Mouse (Mus musculus) kidney, adult 2 months (tissue): ENCODE measurements around the gene Ppp1r32. TPM values are rescaled to one million over a fixed set of nuclear protein-coding genes. Genes with fewer than 3 reads are reported as not detected.

Experiments used
- DNase-seq: peaks from one replicate; pipeline ENCODE4 v3.0.0; 2021
- H3K27ac ChIP-seq: fragments of 200-500 bp; 2 replicates; pipeline ENCODE4 v1.5.1; 2012; ENCODE audit warnings: low read depth, low read length, control low read depth, inconsistent platforms; ENCODE audit not compliant: insufficient read depth
- H3K27me3 ChIP-seq: fragments of 200-500 bp; replicated peaks from 2 replicates; pipeline ENCODE4 v1.6.1; 2012; ENCODE audit warnings: mild to moderate bottlenecking, moderate library complexity, low read length, inconsistent platforms; ENCODE audit not compliant: control insufficient read depth, insufficient read depth
- H3K36me3 ChIP-seq: fragments of 200-500 bp; 2 replicates; pipeline ENCODE4 v1.6.1; 2012; ENCODE audit warnings: mild to moderate bottlenecking, moderate library complexity, low read length, inconsistent platforms; ENCODE audit not compliant: control insufficient read depth, insufficient read depth
- H3K4me1 ChIP-seq: fragments of 200-500 bp; 2 replicates; pipeline ENCODE4 v1.6.1; 2011; ENCODE audit warnings: low read length; ENCODE audit not compliant: control insufficient read depth, insufficient read depth
- H3K4me3 ChIP-seq: fragments of 200-500 bp; 2 replicates; pipeline ENCODE4 v1.5.1; 2011; ENCODE audit warnings: mild to moderate bottlenecking, low read depth, low read length, control low read depth; ENCODE audit not compliant: insufficient read depth
- CTCF ChIP-seq: fragments of 200-500 bp; conservative IDR thresholded peaks from 2 replicates; pipeline ENCODE4 v1.5.1; 2011; ENCODE audit warnings: low read depth, mild to moderate bottlenecking, control low read depth, low read length, moderate library complexity, mixed read lengths; ENCODE audit not compliant: insufficient read depth, insufficient read length
- POLR2A ChIP-seq: fragments of 200-500 bp; IDR thresholded peaks from one replicate; pipeline ENCODE4 v1.6.1; 2011; ENCODE audit warnings: low read depth, low read length, control low read depth
- WGBS: fragments of 180-500 bp; shearing (Covaris S2); methylation state at CpG from one replicate; pipeline ENCODE4 v1.1.7; 2018; 5-methylcytosine and 5-hydroxymethylcytosine counted together
- polyA plus RNA-seq: library from polyadenylated mRNA; depleted of rRNA; stranded (reverse); fragments of >200 nt; gene quantifications from 2 replicates; pipeline ENCODE4 v1.2.3, GENCODE M21; 2012

Gene Ppp1r32
- polyA plus RNA-seq, 1 experiment = 0.66 TPM

GRCm38 (mm10) chr19:10433879-10434540 lies 48.7 kb downstream of the Ppp1r32 start:
- Histone ChIP-seq H3K36me3 (no peaks in the 10 kb centered on the region), H3K4me3 (no peak overlapping the region), H3K4me1 (no peaks in the 10 kb centered on the region), H3K27ac (no peak overlapping the region), H3K27me3 (no peaks in the 10 kb centered on the region)
- WGBS = 72% methylated on average over 9 of the region's 9 CpGs
- TF ChIP-seq POLR2A (no peak), CTCF (no peak)
- DNase-seq = no peak

- Histone ChIP-seq H3K36me3 (no peaks in the 10 kb centered on the region), H3K27me3 (no peaks in the 10 kb centered on the region), H3K27ac (no peak overlapping the region), H3K4me1 (no peaks in the 10 kb centered on the region), H3K4me3 (no peak overlapping the region)
- TF ChIP-seq POLR2A (no peak), CTCF (no peak)
- WGBS = 78% methylated on average over 7 of the region's 7 CpGs
- no peak for DNase-seq
Observed at GRCm38 (mm10) chr19:10433225-10433624, 49.5 kb downstream of the Ppp1r32 start.

- H3K27ac ChIP-seq = no peak overlapping the region
- no peak for DNase-seq
- no peaks in the 10 kb centered on the region for H3K36me3 ChIP-seq
Observed at GRCm38 (mm10) chr19:10431841-10432240, 50.9 kb downstream of the Ppp1r32 start.

GRCm38 (mm10) chr19:10431410-10431809 lies 51.3 kb downstream of the Ppp1r32 start:
- TF ChIP-seq CTCF (no peak), POLR2A (no peak)
- no peak overlapping the region for H3K4me3 ChIP-seq
- no peaks in the 10 kb centered on the region for H3K4me1 ChIP-seq
- no peaks in the 10 kb centered on the region for H3K36me3 ChIP-seq
- WGBS = 56% methylated on average over 3 of the region's 3 CpGs
- DNase-seq = no peak
- H3K27me3 ChIP-seq = no peaks in the 10 kb centered on the region
- H3K27ac ChIP-seq = no peak overlapping the region

More at GRCm38 (mm10) chr19:10431841-10432240, 50.9 kb downstream of the Ppp1r32 start:
- no peak overlapping the region for H3K4me3 ChIP-seq
- no peaks in the 10 kb centered on the region for H3K4me1 ChIP-seq
- TF ChIP-seq CTCF = no peak
- TF ChIP-seq POLR2A = no peak
- 81% methylated on average over 4 of the region's 4 CpGs for WGBS
- no peaks in the 10 kb centered on the region for H3K27me3 ChIP-seq

- 76% methylated on average over 8 of the region's 8 CpGs for WGBS
- Histone ChIP-seq H3K27ac (no peak overlapping the region), H3K36me3 (no peaks in the 10 kb centered on the region), H3K4me1 (no peaks in the 10 kb centered on the region), H3K27me3 (no peaks in the 10 kb centered on the region; the same call in 1 of the 2 replicates), H3K4me3 (no peak overlapping the region)
- TF ChIP-seq CTCF (no peak), POLR2A (no peak)
- DNase-seq = no peak
Observed at GRCm38 (mm10) chr19:10429371-10429770, 53.4 kb downstream of the Ppp1r32 start.

GRCm38 (mm10) chr19:10427431-10427830 lies 55.3 kb downstream of the Ppp1r32 start:
- no peak overlapping the region for H3K27ac ChIP-seq
- DNase-seq = peak; percentile 17
- no peaks in the 10 kb centered on the region; the same call in 1 of the 2 replicates for H3K27me3 ChIP-seq
- H3K36me3 ChIP-seq = no peaks in the 10 kb centered on the region
- WGBS = 71% methylated on average over 9 of the region's 9 CpGs
- TF ChIP-seq POLR2A = no peak
- no peak overlapping the region for H3K4me3 ChIP-seq
- H3K4me1 ChIP-seq = no peaks in the 10 kb centered on the region

- Histone ChIP-seq H3K27me3 (no peaks in the 10 kb centered on the region; the same call in 1 of the 2 replicates), H3K4me1 (no peaks in the 10 kb centered on the region), H3K4me3 (no peak overlapping the region), H3K36me3 (no peaks in the 10 kb centered on the region), H3K27ac (no peak overlapping the region)
- TF ChIP-seq POLR2A = no peak
- TF ChIP-seq CTCF = no peak
- 56% methylated on average over 6 of the region's 6 CpGs for WGBS
- DNase-seq = no peak
Observed at GRCm38 (mm10) chr19:10426793-10427192, 55.9 kb downstream of the Ppp1r32 start.

GRCm38 (mm10) chr19:10426312-10426711 lies 56.4 kb downstream of the Ppp1r32 start:
- TF ChIP-seq POLR2A = no peak
- TF ChIP-seq CTCF = no peak
- no peak for DNase-seq
- no peaks in the 10 kb centered on the region for H3K36me3 ChIP-seq
- WGBS = 36% methylated on average over 25 of the region's 25 CpGs
- no peak overlapping the region for H3K4me3 ChIP-seq
- no peaks in the 10 kb centered on the region; the same call in 1 of the 2 replicates for H3K27me3 ChIP-seq
- H3K27ac ChIP-seq = no peak overlapping the region
- no peaks in the 10 kb centered on the region for H3K4me1 ChIP-seq
